Mouse (Mus musculus) heart, embryonic 12.5 days (tissue): Measurements from ENCODE around the gene Bicc1. TPM values are rescaled to one million over a fixed set of nuclear protein-coding genes. Genes with fewer than 3 reads are reported as not detected.

ENCODE experiments used
- ATAC-seq: fragments of 200-750 bp; cut with Nextera tagmentation; 2 replicates; pipeline ENCODE4 v1.8.0; 2017; ENCODE audit warnings: moderate TSS enrichment, moderate library complexity; ENCODE audit not compliant: insufficient number of reproducible peaks, low FRiP score
- H3K27ac ChIP-seq: fragments of 300-500 bp; sonication (generic); 2 replicates; pipeline ENCODE4 v1.5.1; 2016; ENCODE audit warnings: mild to moderate bottlenecking, moderate library complexity; ENCODE audit not compliant: poor library complexity, severe bottlenecking
- H3K27me3 ChIP-seq: fragments of 300-500 bp; sonication (generic); replicated peaks from 2 replicates; pipeline ENCODE4 v1.6.1; 2016; ENCODE audit warnings: mild to moderate bottlenecking, moderate library complexity
- H3K36me3 ChIP-seq: fragments of 300-500 bp; sonication (generic); 2 replicates; pipeline ENCODE4 v1.6.1; 2016; ENCODE audit warnings: mild to moderate bottlenecking, moderate library complexity
- H3K4me1 ChIP-seq: fragments of 300-500 bp; sonication (generic); replicated peaks from 2 replicates; pipeline ENCODE4 v1.6.1; 2016; ENCODE audit warnings: mild to moderate bottlenecking
- H3K4me2 ChIP-seq: fragments of 300-500 bp; sonication (generic); 2 replicates; pipeline ENCODE4 v1.6.1; 2016; ENCODE audit warnings: mild to moderate bottlenecking, moderate library complexity
- H3K4me3 ChIP-seq: fragments of 300-500 bp; sonication (generic); 2 replicates; pipeline ENCODE4 v1.5.1; 2016; ENCODE audit warnings: mild to moderate bottlenecking
- H3K9ac ChIP-seq: fragments of 300-500 bp; sonication (generic); 2 replicates; pipeline ENCODE4 v1.6.1; 2016; ENCODE audit warnings: mild to moderate bottlenecking, moderate library complexity
- H3K9me3 ChIP-seq: fragments of 300-500 bp; sonication (generic); replicated peaks from 2 replicates; pipeline ENCODE4 v1.6.1; 2016; ENCODE audit warnings: mild to moderate bottlenecking, moderate library complexity
- WGBS: fragments of 180-500 bp; shearing (Covaris S2); methylation state at CpG from one replicate; pipeline ENCODE4 v1.1.7; 2016; 5-methylcytosine and 5-hydroxymethylcytosine counted together
- polyA plus RNA-seq: library from polyadenylated mRNA; unstranded; fragments of >200 nt; fragmentation: Nextera tagmentation; extraction: Ambion mirVana; gene quantifications from 2 replicates; pipeline ENCODE4 v1.2.1, GENCODE M21; 2016

Gene Bicc1
- polyA plus RNA-seq, 1 experiment from 2014 or later, result 21.7 TPM

GRCm38 (mm10) chr10:71023471-71023870 is 136.0 kb downstream of the Bicc1 start:
- WGBS, result 67% methylated on average over 3 of the region's 3 CpGs

GRCm38 (mm10) chr10:71020459-71020858 is 139.0 kb downstream of the Bicc1 start:
- Histone ChIP-seq H3K36me3 (no peaks in the 10 kb centered on the region), H3K9me3 (no peaks in the 10 kb centered on the region), H3K27ac (no peak overlapping the region), H3K27me3 (no peaks in the 10 kb centered on the region), H3K4me2 (no peak overlapping the region), H3K4me3 (no peak overlapping the region), H3K4me1 (peaks cover 17% of the 10 kb centered on the region), H3K9ac (no peak overlapping the region)
- WGBS, result 77% methylated on average over 5 of the region's 5 CpGs
- ATAC-seq, result no peak

More at GRCm38 (mm10) chr10:71023471-71023870, 136.0 kb downstream of the Bicc1 start:
- no peak overlapping the region for H3K27ac ChIP-seq
- H3K4me1 ChIP-seq, result peaks cover 28% of the 10 kb centered on the region
- H3K27me3 ChIP-seq, result no peaks in the 10 kb centered on the region
- H3K9ac ChIP-seq, result no peak overlapping the region
- no peak overlapping the region for H3K4me3 ChIP-seq
- no peaks in the 10 kb centered on the region for H3K9me3 ChIP-seq
- ATAC-seq, result no peak
- no peak overlapping the region for H3K4me2 ChIP-seq
- H3K36me3 ChIP-seq, result no peaks in the 10 kb centered on the region

GRCm38 (mm10) chr10:71019836-71020235 is 139.7 kb downstream of the Bicc1 start:
- ATAC-seq, result no peak

GRCm38 (mm10) chr10:71009771-71010496 is 149.6 kb downstream of the Bicc1 start:
- H3K4me3 ChIP-seq, result no peak overlapping the region
- no peak overlapping the region for H3K27ac ChIP-seq
- no peaks in the 10 kb centered on the region for H3K36me3 ChIP-seq
- H3K4me2 ChIP-seq, result no peak overlapping the region
- no peak overlapping the region for H3K9ac ChIP-seq
- no peaks in the 10 kb centered on the region for H3K27me3 ChIP-seq
- no peak for ATAC-seq
- no peaks in the 10 kb centered on the region for H3K9me3 ChIP-seq
- H3K4me1 ChIP-seq, result no peaks in the 10 kb centered on the region
- 79% methylated on average over 19 of the region's 19 CpGs for WGBS

More at GRCm38 (mm10) chr10:71019836-71020235, 139.7 kb downstream of the Bicc1 start:
- H3K4me1 ChIP-seq, result peaks cover 11% of the 10 kb centered on the region
- H3K4me3 ChIP-seq, result no peak overlapping the region
- H3K27ac ChIP-seq, result no peak overlapping the region
- no peak overlapping the region for H3K9ac ChIP-seq
- no peak overlapping the region for H3K4me2 ChIP-seq
- H3K9me3 ChIP-seq, result no peaks in the 10 kb centered on the region
- H3K36me3 ChIP-seq, result no peaks in the 10 kb centered on the region
- H3K27me3 ChIP-seq, result no peaks in the 10 kb centered on the region
- 90% methylated on average over 6 of the region's 6 CpGs for WGBS

GRCm38 (mm10) chr10:71008721-71009120 is 150.8 kb downstream of the Bicc1 start:
- Histone ChIP-seq H3K4me3 (no peak overlapping the region), H3K4me2 (no peak overlapping the region), H3K27ac (no peak overlapping the region), H3K4me1 (no peaks in the 10 kb centered on the region), H3K9me3 (no peaks in the 10 kb centered on the region), H3K27me3 (no peaks in the 10 kb centered on the region), H3K9ac (no peak overlapping the region), H3K36me3 (no peaks in the 10 kb centered on the region)
- no peak for ATAC-seq
- 76% methylated on average over 11 of the region's 11 CpGs for WGBS

- no peaks in the 10 kb centered on the region for H3K4me1 ChIP-seq
- no peak overlapping the region for H3K4me2 ChIP-seq
- no peak overlapping the region for H3K27ac ChIP-seq
- no peak overlapping the region for H3K4me3 ChIP-seq
- H3K27me3 ChIP-seq, result no peaks in the 10 kb centered on the region
- ATAC-seq, result no peak
- no peaks in the 10 kb centered on the region for H3K36me3 ChIP-seq
- WGBS, result 76% methylated on average over 9 of the region's 9 CpGs
- H3K9me3 ChIP-seq, result no peaks in the 10 kb centered on the region
- H3K9ac ChIP-seq, result no peak overlapping the region
Measured at GRCm38 (mm10) chr10:71007956-71008355, 151.5 kb downstream of the Bicc1 start.

- H3K27ac ChIP-seq, result no peak overlapping the region
- no peaks in the 10 kb centered on the region for H3K36me3 ChIP-seq
- no peaks in the 10 kb centered on the region for H3K27me3 ChIP-seq
- WGBS, result 86% methylated on average over 5 of the region's 5 CpGs
- no peak for ATAC-seq
- H3K9ac ChIP-seq, result no peak overlapping the region
- no peak overlapping the region for H3K4me3 ChIP-seq
- H3K9me3 ChIP-seq, result no peaks in the 10 kb centered on the region
- H3K4me2 ChIP-seq, result no peak overlapping the region
- no peaks in the 10 kb centered on the region for H3K4me1 ChIP-seq
Measured at GRCm38 (mm10) chr10:71007516-71007915, 152.0 kb downstream of the Bicc1 start.

GRCm38 (mm10) chr10:71007001-71007400 is 152.5 kb downstream of the Bicc1 start:
- no peak overlapping the region for H3K4me2 ChIP-seq
- H3K27ac ChIP-seq, result no peak overlapping the region
- H3K36me3 ChIP-seq, result no peaks in the 10 kb centered on the region
- H3K4me1 ChIP-seq, result no peaks in the 10 kb centered on the region
- WGBS, result 87% methylated on average over 3 of the region's 3 CpGs
- H3K9me3 ChIP-seq, result 0 out of 2 replicates have a peak, but pooled peaks cover 2% of the 10 kb centered on the region
- H3K9ac ChIP-seq, result no peak overlapping the region
- no peak for ATAC-seq
- H3K27me3 ChIP-seq, result no peaks in the 10 kb centered on the region
- no peak overlapping the region for H3K4me3 ChIP-seq

- no peak overlapping the region for H3K4me3 ChIP-seq
- peaks cover 3% of the 10 kb centered on the region; the same call in 1 of the 2 replicates for H3K9me3 ChIP-seq
- H3K9ac ChIP-seq, result no peak overlapping the region
- H3K4me1 ChIP-seq, result no peaks in the 10 kb centered on the region
- WGBS, result 75% methylated on average over 2 of the region's 2 CpGs
- no peak overlapping the region for H3K27ac ChIP-seq
- ATAC-seq, result no peak
- no peaks in the 10 kb centered on the region for H3K36me3 ChIP-seq
- no peak overlapping the region for H3K4me2 ChIP-seq
- H3K27me3 ChIP-seq, result no peaks in the 10 kb centered on the region
Measured at GRCm38 (mm10) chr10:71002871-71003270, 156.6 kb downstream of the Bicc1 start.

- 91% methylated on average over 4 of the region's 4 CpGs for WGBS
- Histone ChIP-seq H3K4me1 (no peaks in the 10 kb centered on the region), H3K27me3 (no peaks in the 10 kb centered on the region), H3K9me3 (peaks cover 3% of the 10 kb centered on the region; the same call in 1 of the 2 replicates), H3K27ac (no peak overlapping the region), H3K4me3 (no peak overlapping the region), H3K4me2 (no peak overlapping the region), H3K9ac (no peak overlapping the region), H3K36me3 (no peaks in the 10 kb centered on the region)
- no peak for ATAC-seq
Measured at GRCm38 (mm10) chr10:71002186-71002585, 157.3 kb downstream of the Bicc1 start.

- WGBS, result 47% methylated on average over 4 of the region's 4 CpGs
- no peak overlapping the region for H3K4me2 ChIP-seq
Measured at GRCm38 (mm10) chr10:70998136-70998535, 161.4 kb downstream of the Bicc1 start.

More at GRCm38 (mm10) chr10:70998136-70998535, 161.4 kb downstream of the Bicc1 start:
- H3K4me3 ChIP-seq, result no peak overlapping the region
- no peaks in the 10 kb centered on the region for H3K27me3 ChIP-seq
- H3K4me1 ChIP-seq, result no peaks in the 10 kb centered on the region; the same call in 1 of the 2 replicates
- no peak overlapping the region for H3K9ac ChIP-seq
- H3K36me3 ChIP-seq, result no peaks in the 10 kb centered on the region
- no peak for ATAC-seq
- H3K9me3 ChIP-seq, result peaks cover 3% of the 10 kb centered on the region; the same call in 1 of the 2 replicates
- no peak overlapping the region for H3K27ac ChIP-seq
